Comparison of ENCODE assay signal across 8 mouse cellular contexts in genomic region chr16:33404055-33404454, GRCm38 (mm10).
"Had no signal": no experiment of that assay in that cellular context is flagged by ENCODE, and none has a peak within 500 bp of the region (broad histone marks: within the 10 kb centered on the region; RNA-seq: fewer than 3 reads in every experiment).

No protein-coding gene starts in this region.

- ATAC-seq: liver, postnatal 0 days had no signal

- DNase-seq: kidney, adult 8-10 months; layer of hippocampus, adult 9-11 months; liver; liver, embryonic 13.5 days; liver, postnatal 0 days; midbrain, embryonic 14.5 days; right cerebral cortex, postnatal 14 days; thymus, postnatal 36 days had no signal
